Mouse (Mus musculus): ENCODE data around the gene Tacc3. TPM values are rescaled to one million over a fixed set of nuclear protein-coding genes. Genes with fewer than 3 reads are reported as not detected.
A peak's percentile ranks its signal among the peaks of the same experiment; 100 is the strongest.

Tacc3 gene
- polyA plus RNA-seq, 1 experiment from 2014 or later: 217 TPM

DNA sequence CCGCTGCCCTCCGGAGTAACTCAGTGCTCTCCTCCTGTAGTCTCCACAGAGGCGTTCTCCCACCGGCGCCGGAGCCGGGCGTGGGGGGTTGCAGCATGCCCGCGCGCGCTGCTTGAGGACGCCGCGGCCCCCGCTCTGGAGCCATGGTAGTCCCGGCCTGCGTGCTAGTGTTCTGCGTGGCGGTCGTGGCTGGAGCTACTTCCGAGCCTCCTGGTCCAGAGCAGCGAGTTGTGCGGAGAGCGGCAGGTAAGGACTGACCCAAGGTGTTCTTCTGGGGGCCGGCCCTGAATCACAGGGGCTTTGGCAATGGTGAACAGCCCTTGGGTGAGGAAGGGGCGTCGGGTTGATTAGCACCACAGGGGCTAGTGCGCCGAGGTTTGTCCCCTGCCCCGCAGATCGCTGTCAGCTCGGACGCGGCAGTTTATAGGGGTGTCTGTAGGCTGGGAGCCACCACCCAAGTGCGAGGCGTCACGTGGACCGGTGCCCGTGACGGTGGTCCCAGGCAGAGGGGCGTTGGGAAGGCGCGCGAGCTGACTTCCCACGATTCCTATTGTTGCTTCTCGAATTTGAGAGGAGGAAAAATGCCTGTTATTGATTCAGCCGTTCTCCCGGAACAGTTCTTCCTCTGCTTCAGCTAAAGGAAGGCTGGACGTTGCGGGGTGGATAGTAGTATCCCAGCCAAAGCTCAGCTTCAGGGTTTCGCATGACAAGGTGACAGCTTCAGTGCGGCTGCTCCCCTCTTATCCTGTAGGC, 64.5 kb downstream of the Tacc3 start:
- peak; percentile 14 for DNase-seq (ENCODE audit: low spot score)

DNA sequence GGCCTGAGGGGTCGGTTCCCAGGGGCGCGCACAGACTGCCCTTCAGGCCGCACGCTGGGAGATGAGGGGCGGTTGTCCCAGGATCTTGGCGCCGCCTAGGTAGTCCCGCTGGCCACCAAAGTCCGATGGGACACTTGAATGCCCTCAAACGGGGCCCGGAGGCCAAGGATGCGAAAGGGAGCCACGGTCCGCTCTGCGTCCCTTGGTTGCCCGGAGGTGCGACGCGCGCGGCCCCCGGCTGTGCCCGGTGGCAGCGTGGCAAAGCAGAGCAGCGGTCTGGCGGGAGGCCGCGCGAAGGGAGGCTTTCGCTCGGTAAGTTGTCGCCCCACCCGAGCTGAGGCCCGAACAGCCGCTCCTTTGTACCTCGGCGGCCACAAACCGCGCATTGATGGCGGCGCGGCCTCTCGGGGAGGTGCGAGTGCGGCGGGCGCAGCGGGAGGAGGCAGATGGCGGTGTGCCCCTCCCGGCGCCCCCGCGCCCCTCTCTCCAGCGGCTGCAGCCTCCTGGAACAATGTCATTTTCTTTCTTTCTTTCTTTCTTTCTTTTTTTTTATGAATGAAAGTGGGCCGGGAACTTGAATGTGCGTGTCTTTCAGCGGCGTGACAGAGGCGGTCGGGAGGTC, 65.2 kb downstream of the Tacc3 start:
- no peak for DNase-seq (ENCODE audit: low spot score)

DNA sequence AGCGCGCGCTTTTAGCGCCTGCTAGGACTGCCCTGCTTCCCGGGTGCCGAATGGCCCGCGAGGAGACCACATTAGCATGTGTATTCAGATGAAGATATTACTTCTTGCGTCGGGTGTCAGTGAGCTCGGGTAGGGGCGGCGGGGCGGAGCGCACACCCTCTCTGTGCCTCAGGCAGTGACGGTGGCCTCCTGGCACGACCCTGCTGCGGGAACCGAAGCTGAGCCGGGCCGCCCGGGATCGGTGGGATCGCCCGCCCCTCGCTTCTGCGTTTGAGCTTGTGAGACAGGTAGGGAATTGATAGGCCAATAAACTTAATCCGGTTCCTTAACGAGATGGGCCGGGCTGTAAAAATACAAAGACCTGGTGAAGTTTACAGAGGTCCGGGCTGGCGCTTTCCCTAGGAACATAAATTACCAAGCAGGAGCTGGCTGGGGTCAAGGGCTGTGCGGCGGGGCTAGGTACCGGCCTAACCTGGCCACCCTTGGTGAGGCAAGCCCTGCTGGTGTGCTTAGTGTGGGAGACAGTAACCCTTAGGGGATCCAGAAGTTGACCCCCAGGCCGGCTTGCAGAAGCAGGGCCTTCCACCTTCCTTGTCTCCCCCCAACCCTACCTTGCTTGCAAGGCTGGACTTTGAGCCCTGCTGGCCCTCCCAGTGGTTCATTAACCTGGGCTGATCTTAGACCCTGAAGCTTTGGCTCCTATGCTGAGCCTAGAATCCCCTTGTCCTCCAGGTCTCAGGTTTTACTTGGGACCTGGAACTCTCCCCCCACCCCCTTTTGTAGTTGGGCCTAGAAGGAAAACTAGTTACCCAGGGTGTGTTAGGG, 65.9 kb downstream of the Tacc3 start:
- no peak for DNase-seq (ENCODE audit: low spot score)

DNA sequence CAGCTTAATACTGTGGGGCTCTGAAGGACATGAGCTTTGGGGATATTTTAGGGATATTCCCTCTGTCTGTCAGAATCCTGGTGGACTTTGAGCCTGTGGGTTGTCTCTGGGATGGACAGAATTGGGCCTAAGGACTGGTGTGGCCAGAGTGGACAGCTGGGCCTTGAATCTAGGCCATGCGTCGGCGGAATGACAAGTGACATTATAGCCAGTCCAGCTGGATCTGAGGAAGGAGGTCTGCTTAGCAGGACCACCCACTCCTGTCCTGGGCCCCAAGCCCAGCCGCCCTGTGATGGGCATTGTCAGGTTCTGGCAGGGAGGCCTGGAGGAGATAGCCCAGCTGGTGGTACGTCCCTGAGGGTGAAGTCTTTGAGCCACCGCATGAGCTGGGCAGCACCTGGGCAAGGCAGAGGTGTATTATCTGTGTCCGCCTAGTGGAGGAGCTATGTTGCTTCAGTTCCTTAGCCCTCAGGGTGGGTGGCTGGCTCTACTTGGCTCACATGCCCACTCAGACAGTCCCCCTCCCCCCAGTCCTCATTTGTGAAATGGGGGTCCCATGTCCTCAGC, 68.2 kb downstream of the Tacc3 start:
- no peak for DNase-seq (ENCODE audit: low spot score)

DNA sequence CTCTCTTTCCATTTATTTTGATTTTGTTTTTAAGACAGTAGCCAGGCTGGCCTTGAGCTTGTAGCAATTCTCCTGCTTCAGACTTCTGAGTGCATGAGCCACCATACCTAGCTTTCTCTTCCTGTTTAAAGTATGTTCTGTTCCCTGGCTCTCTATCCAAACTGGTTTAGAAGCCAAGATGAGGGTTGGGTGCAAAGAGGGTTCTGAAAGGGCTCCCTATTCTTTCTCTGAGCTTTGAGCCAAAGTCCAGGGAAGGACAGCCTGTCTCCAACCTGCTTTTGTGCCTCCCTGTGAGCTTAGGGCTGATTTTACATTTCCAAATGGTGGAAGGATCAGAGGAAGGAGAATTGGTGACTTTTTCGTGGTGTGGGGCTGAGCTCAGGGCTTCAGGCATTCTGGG, 69.0 kb downstream of the Tacc3 start:
- DNase-seq (ENCODE audit: low spot score): no peak

Other genes with a start within 250 kb of the Tacc3 start
- not detected in 2 replicates for gene Nkx1-1, start 224.2 kb upstream of the Tacc3 start, polyA plus RNA-seq (2015; fragmentation: Nextera tagmentation; extraction: Ambion mirVana)
- gene Fam53a, start 28.5 kb upstream of the Tacc3 start, polyA plus RNA-seq (2015; fragmentation: Nextera tagmentation; extraction: Ambion mirVana): 72.6 and 78.5 TPM in 2 replicates
- gene Gm9903, start 28.2 kb upstream of the Tacc3 start, polyA plus RNA-seq (2015; fragmentation: Nextera tagmentation; extraction: Ambion mirVana): 0.44 and 0.60 TPM in 2 replicates
- 353 and 376 TPM in 2 replicates for gene Slbp, start 5.6 kb upstream of the Tacc3 start, polyA plus RNA-seq (2015; fragmentation: Nextera tagmentation; extraction: Ambion mirVana)
- gene Tmem129, start 288 bp downstream of the Tacc3 start, polyA plus RNA-seq (2015; fragmentation: Nextera tagmentation; extraction: Ambion mirVana): 28.4 and 30.8 TPM in 2 replicates
- 0.67 and 0.73 TPM in 2 replicates for gene Fgfr3, start 63.5 kb downstream of the Tacc3 start, polyA plus RNA-seq (2015; fragmentation: Nextera tagmentation; extraction: Ambion mirVana)
- gene Letm1, start 124.7 kb downstream of the Tacc3 start, polyA plus RNA-seq (2015; fragmentation: Nextera tagmentation; extraction: Ambion mirVana): 51.8 and 52.5 TPM in 2 replicates
- gene Nsd2, start 162.6 kb downstream of the Tacc3 start, polyA plus RNA-seq (2015; fragmentation: Nextera tagmentation; extraction: Ambion mirVana): 46.6 and 51.5 TPM in 2 replicates

Measured in thymus, postnatal 0 days (tissue).